Mouse (Mus musculus) c-Kit-positive CD71-negative TER-119-negative erythroid progenitor cells, embryonic 14.5 days (primary cell): ENCODE measurements around the gene Itga5.

Source experiments
- DNase-seq: peaks from one replicate; pipeline ENCODE4 v3.0.0-alpha.2; 2013; ENCODE audit warnings: low read depth

The Itga5 gene

GRCm38 (mm10) chr15:103365471-103366375 lies 840 bp downstream of the Itga5 start:
- DNase-seq = no peak

- no peak for DNase-seq
Observed at GRCm38 (mm10) chr15:103364761-103365160, 1.8 kb downstream of the Itga5 start.

- DNase-seq = no peak
Observed at GRCm38 (mm10) chr15:103363809-103364208, 2.8 kb downstream of the Itga5 start.

GRCm38 (mm10) chr15:103362950-103363349 lies 3.6 kb downstream of the Itga5 start:
- DNase-seq = no peak

GRCm38 (mm10) chr15:103362333-103362732 lies 4.2 kb downstream of the Itga5 start:
- no peak for DNase-seq

GRCm38 (mm10) chr15:103361269-103361668 lies 5.3 kb downstream of the Itga5 start:
- no peak for DNase-seq

GRCm38 (mm10) chr15:103359869-103360602 lies 6.5 kb downstream of the Itga5 start:
- no peak for DNase-seq

- no peak for DNase-seq
Observed at GRCm38 (mm10) chr15:103359122-103359510, 7.4 kb downstream of the Itga5 start.

GRCm38 (mm10) chr15:103358278-103359121 lies 8.1 kb downstream of the Itga5 start:
- no peak for DNase-seq

- no peak for DNase-seq
Observed at GRCm38 (mm10) chr15:103357817-103358216, 8.7 kb downstream of the Itga5 start.

- DNase-seq = no peak
Observed at GRCm38 (mm10) chr15:103356130-103356529, 10.4 kb downstream of the Itga5 start.

- DNase-seq = no peak
Observed at GRCm38 (mm10) chr15:103355420-103355819, 11.1 kb downstream of the Itga5 start.

GRCm38 (mm10) chr15:103354690-103355089 lies 11.9 kb downstream of the Itga5 start:
- DNase-seq = no peak

GRCm38 (mm10) chr15:103353511-103354256 lies 12.9 kb downstream of the Itga5 start:
- no peak for DNase-seq

- no peak for DNase-seq
Observed at GRCm38 (mm10) chr15:103352856-103353255, 13.7 kb downstream of the Itga5 start.

- DNase-seq = no peak
Observed at GRCm38 (mm10) chr15:103347275-103347684, 19.3 kb downstream of the Itga5 start.

- no peak for DNase-seq
Observed at GRCm38 (mm10) chr15:103345789-103346188, 20.8 kb downstream of the Itga5 start.

- DNase-seq = no peak
Observed at GRCm38 (mm10) chr15:103343556-103343955, 23.0 kb downstream of the Itga5 start.

GRCm38 (mm10) chr15:103343008-103343407 lies 23.6 kb downstream of the Itga5 start:
- DNase-seq = no peak

GRCm38 (mm10) chr15:103342415-103342814 lies 24.1 kb downstream of the Itga5 start:
- peak; percentile 88 for DNase-seq

GRCm38 (mm10) chr15:103341547-103341946 lies 25.0 kb downstream of the Itga5 start:
- no peak for DNase-seq
